Mouse (Mus musculus) telencephalon, adult 2 months (tissue): Measurements from ENCODE around the gene Dhx32.

ENCODE experiments used
- DNase-seq: peaks from one replicate; pipeline ENCODE4 v3.0.0-alpha.2; 2011; ENCODE audit warnings: low read depth, low spot score

Dhx32 gene

DNA sequence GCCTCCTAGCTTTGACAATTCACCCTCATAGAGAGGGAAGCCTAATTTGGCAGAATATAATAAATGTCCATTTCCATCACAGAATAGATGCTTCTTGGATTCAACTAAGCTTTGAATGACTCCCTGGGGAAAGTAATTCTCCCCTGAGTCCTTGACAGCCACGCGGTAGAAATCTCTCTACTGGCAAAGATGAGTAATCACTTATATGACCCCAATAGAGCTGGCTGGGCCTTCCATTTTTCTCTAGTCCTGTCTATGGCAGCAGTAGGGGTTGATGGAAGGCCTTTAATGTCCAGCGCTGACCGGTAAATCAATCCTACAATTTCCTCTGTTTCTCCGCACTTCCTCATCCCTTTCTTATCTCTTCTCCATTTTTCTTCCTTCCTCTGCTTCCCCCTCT lies 7.3 kb downstream of the Dhx32 start:
- no peak for DNase-seq

DNA sequence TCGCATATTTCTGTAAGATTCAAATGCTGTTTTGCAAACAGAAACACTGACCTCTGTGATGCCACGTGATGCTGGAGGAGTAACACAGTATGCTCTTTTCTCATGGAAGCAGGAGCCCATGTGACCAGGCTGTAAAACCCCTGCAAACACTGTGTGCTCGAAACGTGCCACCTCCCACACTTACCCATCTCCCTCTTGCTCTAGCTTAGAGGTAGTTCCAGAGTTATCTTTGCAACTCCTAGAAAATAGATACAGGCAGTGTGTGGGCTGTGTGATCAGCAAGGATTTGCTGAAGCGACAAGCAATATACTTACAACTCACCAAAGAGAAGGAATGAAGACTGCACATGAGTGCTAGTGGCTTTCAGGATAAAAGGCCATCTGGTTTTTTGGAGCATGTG lies 14.0 kb downstream of the Dhx32 start:
- DNase-seq = peak; percentile 87

DNA sequence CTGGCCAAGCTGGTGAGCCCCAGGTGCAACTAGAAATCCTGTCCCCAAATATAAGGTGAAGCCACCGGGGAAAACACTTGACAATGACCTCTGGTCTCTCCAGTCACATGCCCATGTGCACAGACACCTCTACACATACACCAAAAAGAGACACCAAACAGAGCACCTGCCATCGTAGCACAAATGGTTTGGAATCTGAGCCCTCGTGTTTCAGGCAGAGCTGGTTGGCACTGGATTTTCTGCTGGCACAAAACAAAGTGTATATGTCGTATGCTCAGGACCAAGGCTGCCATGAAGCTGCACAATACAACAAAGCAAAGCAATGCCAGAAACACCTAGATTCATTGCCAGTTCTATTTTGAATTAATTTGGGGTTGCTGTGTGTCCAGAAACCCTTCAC lies 14.5 kb downstream of the Dhx32 start:
- DNase-seq = no peak

DNA sequence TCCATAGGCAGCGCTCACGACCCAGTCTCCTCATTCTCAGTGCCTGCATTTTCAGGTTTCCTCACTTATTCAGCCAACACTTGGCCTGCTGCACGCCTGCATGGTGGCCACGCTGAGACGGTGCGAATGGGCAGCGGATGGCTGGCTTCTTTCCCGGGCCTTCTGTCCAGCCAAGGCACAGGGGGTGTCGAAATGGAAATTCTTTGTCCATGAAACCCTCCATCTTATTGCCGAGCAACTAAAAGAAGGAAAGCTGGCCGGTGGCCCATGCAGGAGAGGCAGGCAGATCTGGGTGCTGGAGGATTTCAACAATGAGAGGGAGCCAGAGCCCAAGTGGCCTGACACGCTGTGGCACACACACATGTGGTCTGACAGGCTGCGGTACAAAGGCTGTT lies 16.7 kb downstream of the Dhx32 start:
- no peak for DNase-seq

DNA sequence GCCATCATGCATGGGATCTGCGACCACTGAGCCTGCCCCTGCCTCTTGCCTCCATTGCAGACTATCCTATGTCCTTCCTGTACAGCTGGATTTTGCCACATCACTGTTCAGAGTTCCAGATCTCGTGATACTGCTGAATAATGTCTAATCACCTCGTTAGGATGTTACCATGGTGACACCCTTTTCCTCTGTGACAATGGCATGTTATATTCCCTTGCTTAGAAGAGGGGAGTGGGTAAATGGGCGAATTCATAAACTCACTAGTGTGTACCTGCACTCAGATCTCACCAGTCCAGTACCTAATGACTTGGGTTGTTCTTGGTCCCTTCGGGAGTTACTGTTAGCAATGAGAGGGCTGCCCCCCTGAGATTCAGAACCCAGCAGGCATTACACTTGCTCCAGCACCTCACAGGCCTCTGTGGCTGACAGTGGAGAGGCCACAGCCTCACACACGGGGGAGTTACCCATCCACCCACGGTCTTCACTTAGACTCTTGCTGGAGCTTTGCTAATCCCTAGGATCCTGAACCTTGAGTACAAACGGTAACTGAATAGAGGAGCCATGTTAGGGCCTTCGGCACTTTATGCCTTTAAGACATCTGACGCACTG lies 17.2 kb downstream of the Dhx32 start:
- DNase-seq = no peak

DNA sequence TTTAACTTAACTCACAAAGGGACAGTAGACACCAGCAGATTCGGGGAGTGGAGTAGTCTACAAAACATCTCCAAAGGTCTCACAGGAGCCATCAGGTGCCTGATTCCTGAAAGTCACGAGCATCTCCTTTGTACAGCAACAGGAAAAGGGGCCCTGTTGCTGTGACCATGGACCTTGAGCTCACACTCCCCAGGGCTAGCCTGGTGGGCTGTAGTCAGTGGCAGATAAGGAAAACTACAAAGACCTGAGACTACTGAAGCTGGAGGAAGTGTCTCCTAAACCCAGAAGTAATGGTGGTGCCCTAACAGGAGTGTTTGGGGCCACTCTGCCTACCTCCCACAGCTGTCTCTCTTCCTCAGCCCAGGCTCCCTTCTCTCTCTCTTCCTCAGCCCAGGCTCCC lies 18.1 kb downstream of the Dhx32 start:
- DNase-seq = no peak

DNA sequence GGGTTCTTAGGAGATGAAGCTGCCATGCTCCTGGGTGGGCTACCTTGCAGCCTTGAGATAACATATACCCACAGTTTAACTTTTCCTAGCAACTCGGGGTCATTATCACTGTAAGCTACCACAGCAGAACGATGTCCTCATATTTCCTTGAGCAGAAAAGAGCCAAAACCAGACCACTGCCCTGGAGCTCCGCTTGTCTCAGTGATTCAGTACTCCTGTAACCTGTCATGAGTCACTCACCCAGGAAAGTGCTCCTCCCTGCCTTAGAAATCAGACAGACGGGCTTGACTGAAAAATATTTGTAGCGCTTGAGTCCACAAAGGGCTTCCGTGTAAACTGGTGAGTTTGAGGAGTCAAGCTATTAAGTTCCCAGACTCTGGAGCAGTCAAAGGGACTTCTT lies 19.8 kb downstream of the Dhx32 start:
- DNase-seq = no peak

DNA sequence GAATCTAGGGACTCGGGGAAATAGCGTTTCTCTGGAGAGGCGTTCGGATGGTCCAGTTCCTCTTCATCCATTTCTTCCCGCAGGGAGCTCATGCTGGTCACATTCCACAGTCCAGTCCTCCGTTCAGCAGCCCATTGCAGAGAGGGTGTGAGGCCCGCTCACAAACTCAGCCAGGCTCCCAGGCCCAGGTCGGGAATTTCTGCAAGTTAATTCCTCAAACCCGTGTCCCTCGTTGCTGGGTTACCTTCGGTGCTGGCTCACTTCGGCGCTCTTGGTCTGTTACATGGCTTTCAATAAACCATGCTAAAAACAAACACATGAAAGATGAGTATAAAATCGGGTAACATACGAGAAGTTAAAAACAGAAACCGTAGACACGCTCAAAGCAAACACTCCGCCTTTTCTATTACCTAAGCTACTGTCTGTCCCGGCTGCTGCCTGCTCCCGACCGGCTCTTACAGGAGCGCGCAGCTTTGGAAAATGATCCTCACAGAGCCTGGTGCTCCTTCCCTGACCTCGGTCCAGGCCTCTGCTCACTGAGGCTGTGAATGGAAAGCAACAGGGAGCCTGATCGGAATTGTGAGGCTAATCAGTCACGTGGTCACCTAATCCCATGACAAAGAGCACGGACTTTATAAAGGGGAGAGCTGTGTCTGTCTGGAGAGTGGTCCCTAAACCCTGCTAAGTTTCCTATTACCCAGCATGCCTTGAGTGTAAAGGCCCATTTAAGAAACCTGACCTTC lies 22.7 kb downstream of the Dhx32 start:
- DNase-seq = no peak

DNA sequence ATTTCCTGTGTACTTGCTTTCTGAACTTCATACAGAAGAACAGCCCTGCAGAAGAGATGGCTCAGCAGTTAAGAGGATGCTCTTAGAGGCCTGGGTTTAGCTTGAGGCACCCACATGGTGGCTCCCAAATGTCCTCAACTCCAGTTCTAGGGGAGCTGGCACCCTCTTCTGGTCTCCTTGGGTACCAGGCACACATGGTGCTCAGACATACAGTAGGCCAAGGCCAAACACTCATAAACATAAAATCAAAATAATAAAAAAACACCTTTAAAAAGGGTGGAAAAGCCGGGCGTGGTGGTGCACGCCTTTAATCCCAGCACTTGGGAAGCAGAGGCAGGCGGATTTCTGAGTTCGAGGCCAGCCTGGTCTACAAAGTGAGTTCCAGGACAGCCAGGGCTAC lies 23.8 kb downstream of the Dhx32 start:
- no peak for DNase-seq

DNA sequence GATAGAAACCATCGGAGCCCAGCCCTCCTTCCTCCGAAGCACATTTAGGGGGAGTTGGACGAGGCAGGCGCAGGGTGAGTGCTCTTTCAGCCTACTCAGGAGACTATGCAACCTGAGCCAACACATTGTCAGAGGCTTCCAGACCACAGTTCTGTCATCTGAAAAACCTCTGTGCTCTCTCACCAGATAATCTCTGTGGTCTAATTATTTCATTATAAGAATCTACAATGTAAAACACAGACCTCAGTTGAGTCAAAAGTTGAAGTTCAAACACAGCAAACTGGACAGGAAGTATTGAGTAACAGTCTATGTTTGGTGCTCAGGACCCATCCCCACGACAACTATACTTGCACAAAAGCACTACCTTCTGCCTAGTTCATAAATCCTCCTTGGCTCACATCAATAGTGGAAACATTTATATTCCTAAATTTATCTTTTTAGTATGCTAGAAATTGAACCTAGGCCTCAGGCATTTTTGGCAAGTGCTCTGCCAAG lies 24.5 kb downstream of the Dhx32 start:
- DNase-seq = no peak

DNA sequence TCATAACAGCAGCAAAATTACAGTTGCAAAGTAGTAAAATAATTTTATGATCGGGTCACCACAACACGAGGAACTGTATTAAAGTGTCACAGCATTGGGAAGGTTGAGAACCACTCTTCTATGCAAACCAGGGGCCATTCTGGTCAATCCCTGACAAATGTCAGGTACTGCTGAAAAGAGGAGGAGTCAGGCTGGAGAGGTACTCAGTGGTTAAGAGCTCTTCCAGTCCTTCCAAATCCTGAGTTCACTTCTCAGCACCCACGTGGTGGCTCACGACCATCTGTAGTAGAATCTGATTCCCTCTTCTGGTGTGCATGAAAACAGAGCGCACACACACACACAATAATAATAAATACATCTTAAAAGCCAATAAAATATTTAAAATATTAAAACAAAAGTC lies 31.4 kb downstream of the Dhx32 start:
- no peak for DNase-seq

DNA sequence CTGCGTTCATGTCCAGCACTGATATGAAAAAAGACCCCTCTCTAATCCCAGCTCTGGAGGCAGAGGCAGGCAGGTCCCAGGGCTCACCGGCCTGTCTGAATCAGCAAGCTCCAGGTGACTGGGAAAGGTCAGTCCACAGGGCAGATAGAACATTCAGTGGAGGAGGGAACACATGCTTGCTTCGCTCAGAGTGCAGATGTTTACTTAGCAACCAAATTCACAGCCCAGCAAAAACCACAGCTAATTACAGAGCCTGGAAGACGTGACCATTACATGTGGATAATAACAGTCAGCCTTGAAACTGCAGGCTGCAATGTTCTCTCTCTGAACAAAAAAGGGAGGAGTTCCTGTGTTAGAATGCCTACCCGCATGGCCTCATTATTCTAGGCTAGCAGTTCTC lies 31.9 kb downstream of the Dhx32 start:
- no peak for DNase-seq

DNA sequence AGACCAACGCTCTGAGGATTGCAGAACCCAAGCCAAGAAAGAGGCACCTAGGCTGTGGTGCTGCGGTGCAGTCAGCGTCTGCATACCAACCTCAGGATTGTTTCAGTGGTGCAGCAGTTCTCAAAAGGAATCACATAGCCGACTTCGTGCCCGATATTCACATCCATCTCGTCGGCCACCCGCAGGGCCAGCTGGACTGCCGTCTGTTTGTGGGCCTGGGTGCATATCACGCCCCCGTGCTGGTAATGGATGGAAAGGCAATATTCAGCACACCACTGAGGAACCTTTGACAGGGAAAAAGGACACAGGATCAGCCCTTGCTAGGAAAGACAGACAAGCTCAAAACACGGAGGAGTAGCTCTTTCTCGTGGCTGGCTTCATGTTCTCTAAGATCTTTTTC lies 33.8 kb downstream of the Dhx32 start:
- DNase-seq = no peak

DNA sequence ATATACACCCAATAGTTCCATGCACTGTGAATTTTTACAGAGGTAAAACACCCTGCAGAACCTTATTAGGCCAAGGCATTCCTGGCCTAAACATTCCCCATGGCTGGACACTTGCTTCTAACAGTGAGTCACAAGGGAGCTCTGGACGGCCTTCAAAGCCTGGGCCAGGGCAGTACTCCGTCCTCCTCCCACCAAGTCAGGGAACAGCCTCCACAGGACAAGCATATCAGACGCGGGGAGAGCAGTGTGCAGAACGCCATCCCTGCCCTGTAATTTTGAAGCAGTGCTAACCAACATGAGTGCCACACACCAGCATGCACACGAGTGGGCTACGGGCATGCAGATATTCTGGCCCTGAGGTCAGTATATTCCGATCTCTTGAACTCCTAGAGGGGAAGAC lies 35.2 kb downstream of the Dhx32 start:
- DNase-seq = no peak

DNA sequence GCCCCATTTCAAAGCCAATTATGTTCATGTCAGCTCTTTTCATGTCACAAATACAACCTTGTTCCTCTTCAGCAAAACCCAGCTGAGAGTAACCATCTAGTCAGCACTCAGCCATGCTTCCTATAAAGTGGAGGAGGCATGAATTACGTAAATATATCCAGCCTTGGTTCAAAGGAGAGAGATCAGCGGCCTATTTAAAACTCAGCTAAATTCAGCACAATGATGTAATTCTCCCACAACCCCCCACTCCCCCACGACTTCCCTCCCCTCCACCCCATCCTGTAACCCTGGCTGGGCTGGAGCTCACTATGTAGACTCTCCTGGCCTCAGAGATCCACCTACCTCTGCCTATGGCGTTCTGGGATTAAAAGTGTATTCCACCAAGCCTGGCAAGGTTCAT lies 37.8 kb downstream of the Dhx32 start:
- DNase-seq = peak; percentile 67

DNA sequence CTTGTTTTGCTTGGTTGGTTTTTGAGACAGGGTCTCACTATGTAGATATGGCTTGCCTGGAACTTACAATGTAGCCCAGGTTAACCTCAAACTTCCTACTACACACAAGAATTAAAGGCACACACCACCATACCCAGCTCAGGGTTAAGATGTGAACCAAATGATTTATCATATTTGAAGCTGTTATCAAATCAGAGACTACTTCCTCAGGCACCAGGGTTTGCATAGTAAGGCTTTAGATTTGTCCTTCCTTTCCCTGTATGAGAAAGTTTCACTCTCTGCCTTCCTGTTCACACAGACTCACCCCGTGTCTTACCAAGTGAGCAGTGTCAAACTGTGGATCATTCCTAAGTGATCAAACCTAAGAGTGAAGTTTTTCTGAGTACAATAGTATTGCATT lies 38.3 kb downstream of the Dhx32 start:
- no peak for DNase-seq

DNA sequence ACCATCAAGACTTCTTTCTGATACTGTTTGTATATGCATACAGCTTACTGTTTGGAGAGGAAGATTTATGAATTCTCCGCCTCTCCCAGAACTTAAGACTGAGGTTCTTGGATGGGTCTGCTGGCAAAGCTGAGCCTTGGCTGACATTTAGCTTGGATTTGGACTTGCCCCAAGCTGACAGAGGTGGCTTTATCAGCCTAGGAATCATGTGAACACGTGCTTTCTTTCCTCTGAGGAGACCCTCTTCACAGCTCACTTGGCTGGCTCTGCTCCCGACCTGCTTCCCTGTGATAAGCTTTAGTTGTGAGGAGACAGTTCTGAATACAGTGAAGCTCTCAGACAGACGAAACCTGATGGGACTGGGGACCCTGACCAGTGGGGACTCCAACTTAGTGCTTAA lies 38.9 kb downstream of the Dhx32 start:
- DNase-seq = no peak

DNA sequence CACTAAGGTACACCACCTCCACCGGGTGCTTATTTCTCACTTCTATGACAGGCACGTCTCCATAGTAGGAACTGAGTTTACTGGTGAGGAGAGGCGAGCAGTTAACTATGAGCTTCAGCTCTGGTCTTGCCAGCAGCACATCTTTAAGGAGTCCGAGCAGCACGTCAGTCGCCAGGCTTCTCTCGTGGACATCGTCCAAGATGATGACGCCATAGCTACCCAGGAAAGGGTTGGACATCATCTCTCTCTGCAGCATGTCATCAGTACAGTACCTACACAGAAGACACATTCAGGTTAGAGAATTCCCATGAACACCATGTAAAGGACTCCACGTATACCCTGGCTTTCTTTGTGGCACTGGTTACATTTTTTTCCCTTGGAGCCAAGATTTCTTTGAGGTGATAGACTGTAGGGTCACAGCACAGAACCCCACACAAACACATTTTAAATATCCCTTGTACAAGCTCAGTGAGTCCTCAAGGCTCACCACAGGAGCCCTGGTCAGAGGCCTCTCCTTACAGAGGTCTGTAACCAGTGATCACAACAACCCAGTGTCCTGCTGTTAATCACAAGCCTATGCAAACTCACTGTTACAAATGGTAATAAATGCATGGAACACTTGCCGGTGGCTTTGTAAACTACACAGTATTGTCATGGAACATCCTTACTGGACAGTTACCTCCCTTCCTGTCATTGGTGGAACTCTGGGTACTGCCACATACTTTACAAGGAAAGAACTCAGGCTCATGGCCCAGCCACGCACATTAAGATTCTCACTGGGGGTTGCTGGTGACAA lies 39.8 kb downstream of the Dhx32 start:
- no peak for DNase-seq

DNA sequence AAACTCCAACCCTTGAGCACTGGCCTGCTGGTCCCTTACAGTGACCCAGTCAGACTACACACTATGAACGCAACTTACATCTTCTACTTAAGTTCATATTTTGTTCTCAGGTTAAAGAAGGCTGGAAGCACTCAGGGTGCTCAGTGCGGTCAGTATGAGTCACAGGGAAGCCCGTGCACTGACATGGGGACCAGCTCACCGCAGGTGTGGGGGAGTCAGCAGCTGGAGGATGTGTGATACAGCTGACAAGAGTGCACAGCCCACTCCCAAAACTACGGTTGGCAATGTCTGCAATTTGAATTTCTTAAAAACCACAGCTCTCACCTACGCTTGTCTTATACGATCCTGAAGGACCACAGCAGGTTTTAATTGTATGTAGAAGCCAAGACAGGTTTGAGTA lies 42.0 kb downstream of the Dhx32 start:
- DNase-seq = no peak

DNA sequence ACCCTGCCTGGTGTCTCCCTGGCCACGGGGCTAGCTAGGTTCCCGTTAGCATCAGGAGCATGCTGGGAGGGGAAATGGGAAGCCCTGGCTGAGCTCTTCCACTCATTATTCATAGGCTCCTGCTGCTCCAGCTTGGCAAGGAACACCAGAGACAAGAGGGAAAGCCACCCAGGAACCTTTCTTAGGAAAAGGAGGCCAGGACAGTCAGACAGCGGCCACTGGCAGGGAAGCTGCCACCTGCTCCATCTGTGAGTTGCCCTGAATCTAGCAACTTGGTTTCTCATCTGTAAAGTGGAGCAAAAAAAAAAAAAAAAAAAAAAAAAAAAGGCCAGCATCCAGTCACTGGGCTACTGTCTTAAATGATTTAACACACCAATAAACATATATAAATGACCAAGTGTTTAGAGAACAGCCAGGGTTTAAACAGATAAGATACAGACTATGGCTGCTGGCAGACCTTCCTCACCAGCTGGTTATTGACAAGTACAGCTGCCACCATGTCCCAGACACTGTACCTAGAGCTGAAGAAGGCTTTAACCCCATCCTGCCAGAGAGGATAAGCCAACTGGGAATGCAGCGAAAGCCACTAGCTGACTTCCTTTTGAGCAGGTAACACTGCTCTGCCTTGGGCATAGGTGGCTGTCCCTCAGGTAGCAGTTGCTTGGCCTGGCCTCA lies 50.4 kb downstream of the Dhx32 start:
- no peak for DNase-seq

DNA sequence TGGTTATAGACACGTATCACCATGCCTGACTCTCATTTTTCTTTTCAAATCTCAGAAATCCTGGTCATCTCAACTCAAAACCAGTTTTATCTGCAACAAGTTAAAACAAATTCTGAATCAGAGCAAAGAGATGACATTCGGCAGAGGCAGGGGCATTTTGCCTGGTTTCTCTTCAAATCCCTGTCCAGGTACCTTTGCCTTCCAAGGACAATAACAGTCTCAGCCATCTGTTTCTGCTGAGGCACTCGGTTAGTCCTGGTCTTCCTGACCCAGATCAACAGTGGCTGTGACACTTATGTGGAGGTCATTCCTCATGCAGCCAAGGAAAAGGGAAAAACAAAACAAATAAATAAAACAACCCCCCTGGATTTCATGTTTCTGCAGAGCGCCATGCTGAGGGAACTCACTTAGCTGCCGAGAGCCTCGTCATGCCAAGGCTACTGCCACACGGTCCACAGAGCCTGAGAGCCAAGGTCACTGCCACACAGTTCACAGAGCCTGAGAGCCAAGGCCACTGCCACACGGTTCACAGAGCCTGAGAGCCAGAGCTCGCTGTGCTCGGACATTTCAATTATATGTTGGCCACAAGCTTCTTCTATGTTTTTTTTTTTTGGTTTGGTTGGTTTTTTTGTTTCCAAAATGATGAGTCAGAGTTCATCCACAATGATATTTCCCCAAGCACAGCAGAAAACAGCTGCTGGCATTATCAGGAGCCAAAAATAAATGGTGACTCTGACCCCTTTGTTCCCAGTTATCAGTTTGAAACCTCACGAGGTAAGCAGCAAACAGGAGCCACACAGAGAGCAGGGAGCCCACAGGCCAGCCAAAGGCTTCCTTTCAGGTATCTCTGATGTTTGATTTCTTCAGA lies 52.0 kb downstream of the Dhx32 start:
- DNase-seq = no peak
